Mouse (Mus musculus): ENCODE data around the gene Cdh22. TPM values are rescaled to one million over a fixed set of nuclear protein-coding genes. Genes with fewer than 3 reads are reported as not detected.

Gene Cdh22
- polyA plus RNA-seq, 1 experiment from 2014 or later = 0.15 TPM

- Histone ChIP-seq H3K9me3 (replicated peaks) (no peaks in the 10 kb centered on the region), H3K4me3 (no peak overlapping the region), H3K9ac (no peak overlapping the region), H3K4me1 (replicated peaks) (no peaks in the 10 kb centered on the region), H3K36me3 (no peaks in the 10 kb centered on the region), H3K27me3 (peaks cover 88% of the 10 kb centered on the region), H3K27ac (no peak overlapping the region), H3K4me2 (no peak overlapping the region)
- no peak for ATAC-seq (replicated peaks; ENCODE audit: insufficient number of reproducible peaks, insufficient read depth, low FRiP score, low read depth)
- 21% methylated on average over 3 of the region's 3 CpGs for WGBS
Observed at GRCm38 (mm10) chr2:165248967-165249366, 14.3 kb upstream of the Cdh22 start.

DNA sequence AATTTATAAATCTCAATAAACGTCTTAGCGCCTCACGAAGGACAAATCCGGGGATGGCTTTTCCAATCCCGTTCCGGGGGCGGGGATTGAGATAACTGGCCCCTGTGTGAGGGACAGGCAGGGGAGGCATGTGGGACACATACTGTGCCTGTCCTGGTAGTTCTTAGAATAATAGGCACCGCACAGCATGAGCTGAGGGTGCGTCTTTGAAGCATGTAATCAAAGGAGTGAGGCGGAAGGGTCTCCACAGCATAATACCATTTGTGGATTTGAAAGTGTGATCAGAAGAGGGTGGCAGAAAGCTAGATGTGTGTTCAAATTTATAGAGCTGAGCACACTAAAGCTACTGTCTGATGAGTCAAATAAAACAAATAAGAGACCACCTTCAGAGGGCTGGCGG is 11.7 kb upstream of the Cdh22 start:
- no peak overlapping the region for H3K4me2 ChIP-seq
- no peak for ATAC-seq (replicated peaks; ENCODE audit: insufficient number of reproducible peaks, insufficient read depth, low FRiP score, low read depth)
- H3K36me3 ChIP-seq = no peaks in the 10 kb centered on the region
- no peaks in the 10 kb centered on the region for H3K4me1 ChIP-seq (replicated peaks)
- H3K4me3 ChIP-seq = no peak overlapping the region
- H3K27me3 ChIP-seq = peaks cover 90% of the 10 kb centered on the region
- no peaks in the 10 kb centered on the region for H3K9me3 ChIP-seq (replicated peaks)
- WGBS = 22% methylated on average over 11 of the region's 11 CpGs
- no peak overlapping the region for H3K27ac ChIP-seq
- no peak overlapping the region for H3K9ac ChIP-seq

- WGBS = 6% methylated on average over 11 of the region's 11 CpGs
- H3K27me3 ChIP-seq = peaks cover 98% of the 10 kb centered on the region
- ATAC-seq (replicated peaks; ENCODE audit: insufficient number of reproducible peaks, insufficient read depth, low FRiP score, low read depth) = no peak
Observed at GRCm38 (mm10) chr2:165243122-165243720, 8.6 kb upstream of the Cdh22 start.

DNA sequence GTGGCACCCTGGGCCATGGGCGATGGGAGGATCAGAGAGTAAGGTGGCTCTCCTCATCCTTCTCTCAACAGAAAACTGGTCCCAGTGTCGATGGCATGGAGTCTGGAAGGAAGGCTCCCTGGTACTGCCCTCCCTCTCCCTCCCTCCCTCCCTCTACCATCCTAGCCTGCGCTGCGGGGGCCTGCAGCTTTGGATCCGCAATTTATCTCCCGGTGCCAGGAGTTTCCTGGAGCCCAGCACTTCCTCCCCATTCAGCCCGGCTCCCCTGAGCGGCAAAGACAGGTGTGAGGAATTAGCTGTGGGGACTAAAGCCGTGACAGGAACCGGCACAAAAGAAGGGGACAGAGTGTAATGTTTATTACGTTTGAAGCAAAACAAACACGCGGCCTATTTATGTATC is 7.9 kb upstream of the Cdh22 start:
- no peak for ATAC-seq (replicated peaks; ENCODE audit: insufficient number of reproducible peaks, insufficient read depth, low FRiP score, low read depth)
- 3% methylated on average over 13 of the region's 13 CpGs for whole genome bisulfite sequencing
- no peak overlapping the region for H3K9ac ChIP-seq
- H3K4me2 ChIP-seq = no peak overlapping the region
- H3K27ac ChIP-seq = no peak overlapping the region
- peaks cover 4% of the 10 kb centered on the region; the same call in 1 of the 2 replicates for H3K4me1 ChIP-seq (replicated peaks)
- no peaks in the 10 kb centered on the region for H3K9me3 ChIP-seq (replicated peaks)
- no peak overlapping the region for H3K4me3 ChIP-seq
- H3K36me3 ChIP-seq = no peaks in the 10 kb centered on the region
- peaks cover 98% of the 10 kb centered on the region for H3K27me3 ChIP-seq

More at GRCm38 (mm10) chr2:165243122-165243720, 8.6 kb upstream of the Cdh22 start:
- no peaks in the 10 kb centered on the region for H3K36me3 ChIP-seq
- no peaks in the 10 kb centered on the region for H3K9me3 ChIP-seq (replicated peaks)
- H3K4me2 ChIP-seq = no peak overlapping the region
- no peak overlapping the region for H3K9ac ChIP-seq
- H3K4me3 ChIP-seq = no peak overlapping the region
- H3K27ac ChIP-seq = no peak overlapping the region
- H3K4me1 ChIP-seq (replicated peaks) = peaks cover 4% of the 10 kb centered on the region; the same call in 1 of the 2 replicates

GRCm38 (mm10) chr2:165241786-165242185 is 7.1 kb upstream of the Cdh22 start:
- H3K4me2 ChIP-seq = no peak overlapping the region
- no peaks in the 10 kb centered on the region for H3K36me3 ChIP-seq
- H3K27me3 ChIP-seq = peaks cover 97% of the 10 kb centered on the region
- H3K27ac ChIP-seq = no peak overlapping the region
- no peak overlapping the region for H3K4me3 ChIP-seq
- H3K9me3 ChIP-seq (replicated peaks) = no peaks in the 10 kb centered on the region
- no peak overlapping the region for H3K9ac ChIP-seq
- H3K4me1 ChIP-seq (replicated peaks) = peaks cover 4% of the 10 kb centered on the region; the same call in 1 of the 2 replicates
- 42% methylated on average over 7 of the region's 7 CpGs for WGBS
- ATAC-seq (replicated peaks; ENCODE audit: insufficient number of reproducible peaks, insufficient read depth, low FRiP score, low read depth) = no peak

- H3K9ac ChIP-seq = no peak overlapping the region
- H3K4me1 ChIP-seq (replicated peaks) = peaks cover 4% of the 10 kb centered on the region; the same call in 1 of the 2 replicates
- no peak overlapping the region for H3K27ac ChIP-seq
- 14% methylated on average over 8 of the region's 8 CpGs for WGBS
- H3K27me3 ChIP-seq = peaks cover 99% of the 10 kb centered on the region
- H3K4me2 ChIP-seq = no peak overlapping the region
- no peaks in the 10 kb centered on the region for H3K9me3 ChIP-seq (replicated peaks)
- H3K36me3 ChIP-seq = no peaks in the 10 kb centered on the region
- ATAC-seq (replicated peaks; ENCODE audit: insufficient number of reproducible peaks, insufficient read depth, low FRiP score, low read depth) = no peak
- no peak overlapping the region for H3K4me3 ChIP-seq
Observed at GRCm38 (mm10) chr2:165240371-165240770, 5.7 kb upstream of the Cdh22 start.

DNA sequence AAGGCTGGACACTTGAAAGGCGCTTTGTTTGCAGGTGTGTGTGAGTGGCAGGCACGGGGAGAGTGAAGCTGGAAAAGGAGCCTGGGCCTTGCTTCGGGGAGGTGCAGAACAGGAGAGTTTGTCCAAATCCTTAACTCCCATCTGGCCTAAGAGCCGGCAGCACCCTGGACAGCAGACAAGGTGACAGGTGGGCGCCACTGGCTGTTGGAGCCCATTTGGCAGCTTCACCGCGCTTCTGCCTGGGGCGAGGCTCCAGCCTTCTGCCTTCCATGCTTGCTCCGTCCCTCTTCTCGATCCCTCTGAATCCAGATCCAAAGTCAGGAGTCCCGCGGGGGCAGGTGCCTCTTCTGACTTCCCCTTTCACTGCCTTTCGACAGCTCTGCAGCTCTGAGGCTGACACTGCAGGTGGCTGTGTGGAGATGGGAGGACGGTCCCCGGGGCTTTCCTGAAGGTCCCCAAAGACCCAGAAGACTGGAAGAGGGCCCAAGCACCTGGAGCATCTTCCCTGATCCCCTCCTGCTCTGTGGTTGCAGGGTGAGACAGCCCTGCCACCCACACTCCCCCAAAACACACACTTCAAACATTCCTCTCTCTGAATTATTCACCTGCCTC is 5.0 kb upstream of the Cdh22 start:
- Histone ChIP-seq H3K4me2 (no peak overlapping the region), H3K4me3 (no peak overlapping the region), H3K9ac (no peak overlapping the region), H3K9me3 (replicated peaks) (no peaks in the 10 kb centered on the region), H3K27me3 (peaks cover 99% of the 10 kb centered on the region), H3K27ac (no peak overlapping the region), H3K36me3 (no peaks in the 10 kb centered on the region), H3K4me1 (replicated peaks) (peaks cover 11% of the 10 kb centered on the region)
- ATAC-seq (replicated peaks; ENCODE audit: insufficient number of reproducible peaks, insufficient read depth, low FRiP score, low read depth) = no peak
- WGBS = 10% methylated on average over 15 of the region's 15 CpGs

DNA sequence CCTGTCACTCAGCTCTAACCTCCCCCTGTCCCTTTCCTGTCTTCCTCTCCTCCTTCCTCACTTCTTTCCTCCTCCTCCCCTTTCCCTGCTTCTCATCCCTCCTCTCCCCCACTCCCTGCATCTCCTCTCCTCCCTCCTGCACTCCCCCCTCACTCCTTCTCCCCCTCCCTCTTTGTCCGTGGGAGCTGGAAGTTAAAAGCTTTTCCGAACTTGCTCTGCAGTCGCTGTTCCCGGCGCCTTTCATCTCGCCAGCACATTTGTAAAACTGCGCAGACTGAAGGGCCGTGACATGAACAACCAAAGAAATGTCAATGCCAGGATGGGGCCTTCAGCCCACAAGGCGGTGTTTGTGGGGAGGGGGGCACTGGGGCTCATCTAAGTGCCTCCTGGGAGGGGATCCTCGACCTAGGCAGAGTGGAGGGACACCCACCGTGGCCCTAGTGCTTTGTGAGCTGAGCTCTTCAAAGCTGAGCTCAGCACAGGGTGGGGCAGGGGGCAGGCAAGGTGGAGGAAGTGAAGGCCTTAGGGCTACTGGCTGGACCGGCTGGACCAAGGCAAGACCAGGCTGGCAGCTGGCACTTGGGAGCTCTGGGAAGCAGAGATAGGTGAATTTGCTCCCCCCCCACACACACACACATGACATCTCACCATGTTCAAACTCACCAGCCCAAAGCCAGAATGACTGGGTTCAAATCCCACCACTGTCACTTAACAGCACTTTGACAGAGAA is 3.9 kb upstream of the Cdh22 start:
- no peak overlapping the region for H3K27ac ChIP-seq
- 9% methylated on average over 12 of the region's 12 CpGs for WGBS
- no peaks in the 10 kb centered on the region for H3K36me3 ChIP-seq
- H3K9ac ChIP-seq = no peak overlapping the region
- peaks cover 99% of the 10 kb centered on the region for H3K27me3 ChIP-seq
- no peak for ATAC-seq (replicated peaks; ENCODE audit: insufficient number of reproducible peaks, insufficient read depth, low FRiP score, low read depth)
- H3K4me2 ChIP-seq = no peak overlapping the region
- H3K4me3 ChIP-seq = no peak overlapping the region
- H3K4me1 ChIP-seq (replicated peaks) = peaks cover 21% of the 10 kb centered on the region
- no peaks in the 10 kb centered on the region for H3K9me3 ChIP-seq (replicated peaks)

GRCm38 (mm10) chr2:165234291-165234612 is 401 bp downstream of the Cdh22 start:
- Histone ChIP-seq H3K27me3 (peaks cover 98% of the 10 kb centered on the region), H3K4me2 (peak overlapping the region; percentile 98), H3K27ac (no peak overlapping the region), H3K4me1 (replicated peaks) (peaks cover 20% of the 10 kb centered on the region), H3K9ac (peak overlapping the region; percentile 54), H3K4me3 (peak overlapping the region; percentile 59), H3K36me3 (no peaks in the 10 kb centered on the region), H3K9me3 (replicated peaks) (no peaks in the 10 kb centered on the region)
- peak; percentile 29; the same call in 1 of the 2 replicates for ATAC-seq (replicated peaks; ENCODE audit: insufficient number of reproducible peaks, insufficient read depth, low FRiP score, low read depth)
- 1% methylated on average over 40 of the region's 41 CpGs for WGBS

- peaks cover 98% of the 10 kb centered on the region for H3K27me3 ChIP-seq
- H3K4me3 ChIP-seq = peak overlapping the region; percentile 59
- no peaks in the 10 kb centered on the region for H3K36me3 ChIP-seq
- peak overlapping the region; percentile 54 for H3K9ac ChIP-seq
- H3K27ac ChIP-seq = no peak overlapping the region
- H3K4me2 ChIP-seq = peak overlapping the region; percentile 98
- ATAC-seq (replicated peaks; ENCODE audit: insufficient number of reproducible peaks, insufficient read depth, low FRiP score, low read depth) = 0 out of 2 replicates have a peak, but pooled peaks have one; percentile 3
- WGBS = 1% methylated on average over 80 of the region's 82 CpGs
- peaks cover 20% of the 10 kb centered on the region for H3K4me1 ChIP-seq (replicated peaks)
- no peaks in the 10 kb centered on the region for H3K9me3 ChIP-seq (replicated peaks)
Observed at GRCm38 (mm10) chr2:165233491-165234290, 962 bp downstream of the Cdh22 start.

GRCm38 (mm10) chr2:165229050-165229449 is 5.6 kb downstream of the Cdh22 start:
- no peaks in the 10 kb centered on the region for H3K9me3 ChIP-seq (replicated peaks)
- H3K27ac ChIP-seq = no peak overlapping the region
- H3K36me3 ChIP-seq = no peaks in the 10 kb centered on the region
- no peak overlapping the region for H3K4me2 ChIP-seq
- ATAC-seq (replicated peaks; ENCODE audit: insufficient number of reproducible peaks, insufficient read depth, low FRiP score, low read depth) = no peak
- no peak overlapping the region for H3K9ac ChIP-seq
- H3K27me3 ChIP-seq = peaks cover 98% of the 10 kb centered on the region
- peaks cover 8% of the 10 kb centered on the region for H3K4me1 ChIP-seq (replicated peaks)
- no peak overlapping the region for H3K4me3 ChIP-seq
- WGBS = 81% methylated on average over 11 of the region's 11 CpGs
